Mouse (Mus musculus): Measurements from ENCODE around the gene Fanca.

The Fanca gene

DNA sequence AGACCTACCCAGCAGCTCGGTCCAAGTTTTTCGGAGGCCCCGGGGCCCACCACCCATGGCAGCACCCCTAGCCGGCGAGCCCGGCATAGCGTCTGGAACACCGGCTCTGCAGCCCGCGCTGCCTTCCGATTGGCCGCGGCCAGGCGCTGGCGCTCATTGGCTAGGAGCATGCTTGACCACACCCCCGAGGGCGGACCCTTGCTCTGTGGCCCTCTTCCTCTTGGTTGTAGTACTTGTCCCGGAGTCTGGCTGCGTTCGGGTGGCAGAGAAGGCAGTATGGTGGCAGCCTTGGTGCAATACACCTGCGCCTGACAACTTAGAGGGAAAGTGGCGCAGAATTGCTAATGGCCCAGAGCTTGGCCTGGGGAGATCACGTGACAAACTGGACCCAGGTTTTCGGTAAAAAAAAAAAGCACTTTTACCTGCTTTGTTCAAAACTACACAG is at the start of gene Fanca:
TSS of gene Fanca (minus strand) at position 110 of the 445 bp plus-strand sequence.
- peak; percentile 96 to 97 for DNase-seq

DNA sequence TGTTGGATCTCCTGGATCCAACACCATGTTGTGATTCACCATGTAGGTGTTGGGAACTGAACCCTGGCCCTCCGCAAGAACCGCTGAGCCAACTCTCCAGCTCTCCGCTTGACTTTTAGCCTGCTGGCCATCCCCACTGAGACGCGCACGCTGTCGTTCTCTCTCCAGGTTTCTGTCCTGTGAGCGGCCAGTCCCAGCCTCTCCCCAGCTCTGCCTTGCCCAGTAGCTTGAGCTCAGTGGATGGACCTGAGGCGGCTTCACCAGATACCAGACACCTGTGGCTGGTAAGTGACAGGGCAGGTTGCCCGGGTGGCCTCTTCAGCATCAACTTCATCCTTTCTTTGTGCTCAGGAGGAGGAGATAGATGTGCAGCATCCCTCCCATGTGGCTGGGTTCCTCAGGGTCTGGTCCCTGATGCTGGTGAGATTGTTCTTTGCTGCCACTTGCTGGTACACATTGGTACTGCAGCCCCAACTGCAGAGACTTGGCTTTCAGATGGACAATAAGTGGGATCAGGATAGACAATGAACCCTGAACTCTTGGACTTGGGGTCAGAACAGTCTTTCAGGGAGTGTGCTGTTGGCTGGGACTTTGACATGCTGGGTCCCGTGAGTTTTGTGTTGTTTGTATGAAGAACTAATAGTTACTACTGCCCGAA is 42.8 kb upstream of the Fanca start:
- peak; percentile 57 to 75 for DNase-seq

DNA sequence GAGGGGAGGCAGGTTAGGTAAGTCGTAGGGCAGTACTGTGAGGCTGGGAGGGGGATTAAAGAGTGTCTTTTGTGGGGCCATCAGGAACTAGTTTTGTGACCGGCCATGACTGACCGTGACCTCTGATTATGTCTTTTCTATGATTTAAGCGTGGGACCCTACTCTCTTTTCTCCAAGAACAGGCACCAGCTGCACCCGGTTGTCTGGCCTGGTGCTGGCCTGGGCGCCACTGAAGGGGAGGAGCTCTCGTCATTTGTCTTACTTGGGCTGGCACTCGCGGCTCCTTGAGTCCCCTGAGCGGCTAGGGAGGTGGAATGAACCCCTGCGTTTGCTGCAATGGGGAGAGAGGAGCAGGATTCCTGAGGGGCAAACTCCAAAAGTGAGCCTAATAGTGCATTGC is 34.8 kb upstream of the Fanca start:
- no peak for DNase-seq

DNA sequence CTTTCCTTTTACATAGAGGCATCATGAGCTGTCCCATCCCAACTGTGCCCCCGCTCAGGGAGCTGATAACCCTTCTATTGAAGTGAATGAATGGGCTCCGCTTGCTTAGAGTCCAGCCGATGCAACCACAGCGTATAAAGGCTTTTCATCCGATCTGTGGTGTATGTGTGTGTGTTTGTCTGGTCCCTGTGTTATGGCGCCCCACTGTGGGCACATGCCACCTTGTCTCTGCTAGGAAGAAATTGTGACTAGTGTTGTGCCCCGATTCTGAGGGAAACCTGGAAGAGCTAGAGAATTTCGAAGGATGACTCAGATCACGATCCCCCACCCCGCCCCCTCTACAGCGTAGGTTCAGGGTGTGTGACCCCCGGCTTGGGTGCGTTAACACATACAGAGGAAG is 34.4 kb upstream of the Fanca start:
- no peak for DNase-seq

DNA sequence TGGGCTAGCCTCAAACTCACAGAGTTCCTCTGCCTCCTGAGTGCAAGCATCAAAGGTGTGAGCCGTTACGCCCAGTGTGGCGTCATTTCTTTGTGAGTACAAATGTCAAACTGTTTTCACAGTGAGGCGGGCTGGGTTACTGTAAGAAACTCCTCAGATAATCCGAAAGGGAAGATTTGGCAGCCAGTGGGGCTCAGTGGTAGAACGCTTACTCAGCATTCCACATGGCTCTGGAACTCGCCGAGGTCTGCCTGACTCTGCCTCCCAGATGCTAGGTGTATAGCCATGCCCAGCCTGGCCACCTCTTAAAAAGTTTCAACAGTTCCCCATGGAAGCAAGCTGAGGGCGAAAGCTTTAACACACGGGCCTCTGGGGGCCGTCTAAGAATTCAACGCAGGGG is 33.7 kb upstream of the Fanca start:
- DNase-seq = no peak

DNA sequence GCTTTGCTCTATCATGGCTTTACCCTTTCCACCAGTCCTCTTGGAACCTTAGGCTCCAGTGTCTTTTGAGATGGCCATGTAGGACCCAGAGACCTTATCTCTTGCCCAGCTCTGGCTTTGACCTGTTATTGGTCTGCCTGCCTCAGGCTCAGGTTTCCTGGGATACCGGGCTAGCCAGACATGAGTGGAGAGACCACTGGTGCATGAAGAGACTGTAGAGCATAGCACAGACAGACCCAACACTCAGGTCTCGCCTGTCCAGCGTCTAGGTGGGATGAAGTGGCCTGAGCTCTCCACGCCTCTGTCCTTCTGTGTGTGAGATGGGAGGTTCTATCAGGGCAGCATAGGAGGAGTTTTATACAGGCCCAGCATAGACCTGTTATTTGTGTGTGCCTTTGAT is 30.7 kb upstream of the Fanca start:
- no peak for DNase-seq

DNA sequence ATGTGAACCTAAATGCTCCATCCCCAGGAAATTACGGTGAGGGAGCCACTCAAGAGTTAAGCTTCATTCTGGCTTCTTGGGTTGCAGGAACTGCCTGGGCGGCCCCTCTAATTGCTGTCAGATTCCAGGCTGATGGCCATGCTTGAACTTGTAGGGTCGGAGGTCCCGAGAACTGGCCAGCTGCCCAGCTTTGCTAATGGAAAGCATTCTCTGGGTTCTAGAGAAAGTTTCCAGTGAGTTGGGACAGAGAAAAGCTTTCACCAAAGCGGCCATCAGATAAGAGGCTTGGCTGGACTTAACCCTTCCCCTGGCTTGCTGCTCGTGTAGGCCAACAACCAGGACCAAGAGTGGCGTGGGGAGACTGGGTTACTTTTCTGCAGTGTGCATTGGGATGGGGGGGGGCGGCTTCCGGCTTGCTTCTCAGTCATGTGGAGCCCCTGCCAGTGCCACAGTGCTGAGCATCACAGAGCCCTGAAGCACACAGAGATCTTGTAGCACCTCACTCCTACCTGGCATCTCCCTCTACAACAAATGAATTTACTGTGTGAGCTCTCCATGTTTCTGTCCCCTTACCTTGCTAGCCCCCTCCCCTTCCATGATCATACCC is 30.0 kb upstream of the Fanca start:
- no peak for DNase-seq

DNA sequence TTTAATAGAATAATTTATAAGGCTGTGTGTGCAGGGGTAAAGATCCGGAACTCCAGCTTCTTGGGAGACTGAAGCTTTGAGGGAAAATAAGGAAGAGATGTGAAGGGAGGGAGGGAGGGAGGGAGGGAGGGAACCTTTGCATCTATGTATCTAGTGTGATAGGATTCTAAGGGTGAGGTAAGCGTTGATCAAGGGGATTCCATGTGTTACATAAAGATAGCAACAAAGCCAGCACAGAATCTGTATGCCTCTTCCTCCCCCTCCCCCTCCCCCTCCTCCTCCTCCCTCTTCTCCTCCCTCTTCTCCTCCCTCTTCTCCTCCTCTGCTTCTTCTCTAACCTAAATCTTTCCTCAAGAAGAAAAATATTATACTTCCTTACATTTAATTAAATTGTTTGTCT is 28.9 kb upstream of the Fanca start:
- no peak for DNase-seq

DNA sequence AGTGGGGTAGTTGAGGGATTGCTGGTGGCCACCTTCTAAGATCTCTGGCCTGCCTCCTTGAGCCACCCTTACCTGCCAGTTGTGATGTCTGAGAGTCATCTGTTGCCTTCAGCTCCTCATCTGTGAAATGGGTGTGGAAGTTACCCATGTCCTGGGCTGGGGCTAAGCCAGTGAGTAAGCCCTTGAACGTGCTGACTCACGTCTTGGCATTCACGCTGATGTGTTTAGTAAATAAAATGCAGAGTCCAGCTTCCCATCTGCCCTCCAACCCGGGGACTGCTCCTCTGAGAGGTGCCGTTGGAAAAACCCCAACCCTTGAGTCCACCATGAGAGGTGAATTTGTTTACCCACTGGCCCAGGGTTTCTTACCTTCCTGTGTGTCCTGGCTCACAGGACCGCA is 27.5 kb upstream of the Fanca start:
- DNase-seq = no peak

DNA sequence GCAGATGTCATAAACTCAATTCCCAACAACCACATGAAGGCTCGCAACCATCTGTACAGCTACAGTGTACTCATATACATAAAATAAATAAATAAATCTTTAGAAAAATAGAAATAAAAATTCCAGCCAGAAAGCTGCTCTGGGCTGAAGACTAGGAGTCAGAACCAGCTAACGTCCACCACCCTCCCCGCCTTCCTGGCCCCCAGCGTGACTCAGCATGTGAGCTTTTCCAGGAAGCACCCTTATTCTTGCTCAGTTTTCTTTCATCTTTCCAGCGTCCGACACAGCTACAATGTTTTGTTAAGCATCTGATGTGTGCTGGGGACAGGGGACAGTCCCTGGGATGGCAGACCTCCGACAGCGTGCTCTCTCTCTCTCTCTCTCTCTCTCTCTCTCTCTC is 26.8 kb upstream of the Fanca start:
- DNase-seq = no peak

DNA sequence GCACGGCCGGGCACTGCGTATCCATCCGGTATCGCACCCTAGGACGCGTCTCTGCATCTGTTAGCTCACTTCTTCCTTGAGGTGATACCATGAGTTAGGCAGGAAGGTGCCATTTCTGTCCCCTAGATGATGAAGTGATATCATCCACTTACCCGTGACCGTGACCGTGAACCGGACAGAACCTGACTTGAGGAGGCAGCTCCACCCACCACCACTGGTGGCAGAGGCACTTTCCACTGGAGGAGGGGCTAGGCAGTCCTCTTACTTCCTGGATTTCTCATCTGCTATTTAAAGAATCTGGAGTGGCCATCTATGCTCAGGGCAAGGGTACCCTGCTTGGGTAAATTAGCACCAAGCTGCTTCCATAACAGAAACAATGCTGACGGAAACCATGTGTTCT is 25.0 kb upstream of the Fanca start:
- DNase-seq = no peak

DNA sequence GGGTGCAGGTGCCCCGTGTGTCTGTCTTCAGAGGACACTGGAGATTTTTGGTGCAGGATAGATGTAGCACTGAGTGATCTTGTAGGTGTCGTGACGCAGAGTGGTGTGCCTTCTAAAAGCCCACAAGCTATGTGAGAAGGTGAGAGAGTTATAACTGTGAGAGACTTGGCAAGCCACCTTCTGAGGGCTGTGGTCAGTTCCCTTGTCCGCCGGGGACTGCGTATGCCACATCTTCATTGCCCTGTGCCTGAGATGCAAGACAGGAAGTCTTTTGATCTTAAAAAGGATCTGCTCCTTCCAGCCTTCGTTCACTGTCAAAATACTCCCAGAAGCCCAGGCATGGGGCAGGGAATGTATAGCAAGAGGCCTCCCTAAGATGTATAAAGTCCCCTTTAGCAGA is 24.5 kb upstream of the Fanca start:
- no peak for DNase-seq

DNA sequence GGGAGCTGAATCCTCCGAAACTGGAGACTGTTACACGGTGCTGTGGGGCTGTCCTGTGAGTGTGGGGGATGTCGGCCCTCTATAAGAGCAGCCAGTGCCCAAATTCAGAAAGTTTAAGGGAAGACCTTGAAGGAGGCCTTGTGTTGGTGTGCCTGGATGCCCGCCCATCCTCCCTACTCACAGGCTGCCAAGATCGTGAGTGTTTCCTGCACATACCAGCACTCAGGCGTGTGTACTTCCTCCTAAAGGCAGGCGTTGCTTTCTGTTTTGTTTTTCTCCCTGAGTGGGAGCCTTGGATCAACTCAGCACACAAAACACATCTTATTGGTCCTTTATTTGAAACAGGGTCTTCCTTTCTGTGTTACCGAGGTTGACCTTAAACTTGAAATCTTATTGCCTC is 23.9 kb upstream of the Fanca start:
- DNase-seq = no peak

DNA sequence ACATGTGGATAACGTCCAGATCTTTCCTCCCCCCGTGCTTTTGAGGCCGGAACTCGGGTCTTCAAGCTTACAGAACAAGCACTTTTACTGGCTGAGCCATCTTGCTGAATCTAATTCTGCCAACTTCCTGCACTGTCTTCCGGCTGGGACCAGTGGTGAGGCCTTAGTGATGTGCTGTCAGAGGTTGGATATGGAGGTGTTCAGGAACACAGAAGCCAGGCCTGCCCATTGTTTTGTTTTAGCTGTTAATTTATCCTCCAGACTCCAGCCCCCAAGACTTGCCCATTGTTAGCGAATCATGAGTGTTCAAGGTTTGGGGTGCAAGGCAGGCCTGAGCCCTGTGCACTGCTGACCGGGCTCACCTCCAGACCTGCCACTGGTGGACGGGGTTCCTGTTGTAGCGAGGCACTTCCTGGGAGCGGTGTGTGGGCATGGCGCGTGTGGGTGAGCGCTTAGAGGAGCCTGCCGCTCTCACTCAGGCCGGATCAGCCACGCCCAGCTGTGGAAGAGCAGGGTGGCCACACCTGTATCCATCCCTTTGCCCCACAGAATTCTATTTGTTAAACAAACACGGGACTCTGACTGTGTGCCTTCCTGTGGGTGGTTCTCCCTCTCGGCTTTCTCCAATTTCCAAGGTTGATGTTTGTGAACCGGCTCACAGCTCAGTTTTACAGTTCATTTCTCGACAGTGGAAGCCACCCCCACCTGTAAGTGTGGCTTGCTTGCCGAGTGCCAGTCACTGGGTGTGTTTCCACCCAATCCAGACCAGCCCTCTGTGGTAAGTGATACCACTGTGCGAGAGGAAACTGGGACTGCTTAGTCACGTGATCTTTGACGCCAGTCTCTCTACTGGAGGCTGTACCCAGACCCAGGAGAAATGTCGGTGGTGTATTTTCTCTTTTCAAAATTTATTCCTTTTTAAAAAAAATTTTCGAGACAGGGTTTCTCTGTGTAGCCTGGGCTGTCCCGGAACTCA is 23.0 kb upstream of the Fanca start:
- no peak for DNase-seq

DNA sequence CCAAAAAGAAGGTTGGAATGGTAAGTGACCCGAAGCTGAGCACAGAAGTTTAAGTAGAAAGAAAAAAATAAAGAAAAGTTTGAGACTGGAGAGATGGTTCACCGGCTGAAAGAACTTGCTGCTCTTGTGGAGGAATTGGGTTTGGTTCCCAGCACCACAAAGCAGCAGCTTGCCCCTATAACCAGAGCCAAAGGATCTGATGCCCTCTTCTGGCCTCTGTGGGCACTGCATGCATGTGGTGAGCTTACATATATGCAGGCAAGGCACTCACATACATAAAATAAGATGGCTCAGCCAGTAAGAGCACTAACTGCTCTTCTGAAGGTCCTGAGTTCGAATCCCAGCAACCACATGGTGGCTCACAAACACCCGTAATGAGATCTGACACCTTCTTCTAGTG is 21.7 kb upstream of the Fanca start:
- peak in 1 of 2 experiments; percentile 18 for DNase-seq

DNA sequence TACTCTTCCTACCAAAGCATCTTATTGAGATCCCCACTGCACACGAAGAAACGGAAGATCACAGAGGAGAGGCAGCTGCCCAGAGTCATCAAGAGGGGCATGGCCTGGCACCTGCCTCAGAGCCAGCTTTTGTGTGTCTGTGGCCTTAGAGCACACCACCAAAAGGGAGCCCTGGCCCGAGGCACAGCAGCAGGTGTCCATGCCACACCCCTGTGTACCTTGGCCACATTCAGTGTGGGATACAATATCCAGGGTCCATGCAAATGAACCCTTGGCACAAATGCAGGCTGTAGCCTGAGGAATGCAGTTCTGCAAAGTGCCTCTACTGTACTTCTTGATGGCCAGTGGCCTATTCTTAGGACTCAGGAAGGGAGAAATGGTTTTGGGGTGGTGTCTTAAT is 19.1 kb upstream of the Fanca start:
- no peak for DNase-seq

DNA sequence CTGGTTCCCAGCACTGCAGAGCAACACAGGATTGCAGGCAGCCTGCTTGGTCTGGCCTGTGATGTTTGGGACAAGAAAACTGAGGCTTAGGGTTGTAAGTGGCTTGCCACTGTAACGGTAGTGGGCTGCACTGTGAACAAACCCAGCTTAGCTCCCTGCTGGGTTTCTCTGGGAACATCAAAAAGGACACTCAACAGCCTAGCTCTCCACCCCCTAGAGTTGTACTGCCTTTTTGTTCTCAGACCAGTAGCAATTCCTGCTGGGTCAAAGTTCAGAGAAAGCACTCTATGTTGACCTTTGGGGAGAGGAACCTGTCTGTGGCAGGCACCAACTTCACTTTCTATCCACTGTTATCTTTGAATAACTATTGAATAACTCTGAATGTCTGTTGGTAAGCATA is 16.1 kb upstream of the Fanca start:
- no peak for DNase-seq

DNA sequence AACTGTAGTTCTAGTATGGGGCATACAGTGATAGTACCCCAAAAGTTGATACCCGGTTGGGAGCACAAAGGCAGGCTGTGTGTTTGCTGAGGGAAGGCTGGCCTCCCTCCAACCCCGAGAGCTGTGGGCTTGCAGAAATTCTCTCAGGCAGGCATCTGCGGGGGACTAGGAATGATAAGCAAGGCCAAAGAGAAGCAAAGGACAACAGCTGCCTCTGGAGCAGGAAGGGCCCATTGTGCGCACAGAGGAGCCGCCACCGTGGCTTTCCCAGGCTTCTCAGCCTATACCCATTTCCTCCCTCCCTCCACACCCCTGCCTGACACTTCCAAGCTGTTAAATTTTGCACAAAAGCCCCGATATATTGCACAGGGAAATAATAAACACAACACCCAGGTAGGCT is 15.5 kb upstream of the Fanca start:
- DNase-seq = no peak

DNA sequence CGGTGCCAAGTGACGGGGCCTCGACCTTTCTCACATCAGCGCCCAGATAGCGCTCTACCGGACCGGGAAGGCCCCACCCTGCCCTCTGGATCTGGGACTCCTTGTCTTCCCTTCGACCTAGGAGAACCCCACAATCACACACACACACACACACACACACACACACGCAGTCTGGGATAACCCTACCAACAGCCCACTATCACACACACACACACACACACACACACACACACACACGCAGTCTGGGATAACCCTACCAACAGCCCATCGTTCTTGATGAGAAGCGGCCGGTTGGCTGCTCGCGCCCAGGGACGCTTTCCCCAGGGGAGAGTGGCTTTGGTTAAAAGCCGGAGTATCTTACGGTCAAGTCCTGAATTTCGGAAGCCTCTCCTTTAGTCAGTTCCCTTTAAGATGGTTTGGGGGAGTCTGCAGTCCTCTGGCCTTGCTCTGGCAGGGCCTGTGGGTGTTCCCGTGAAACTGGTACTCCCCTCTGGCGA is 14.8 kb upstream of the Fanca start:
- no peak for DNase-seq

DNA sequence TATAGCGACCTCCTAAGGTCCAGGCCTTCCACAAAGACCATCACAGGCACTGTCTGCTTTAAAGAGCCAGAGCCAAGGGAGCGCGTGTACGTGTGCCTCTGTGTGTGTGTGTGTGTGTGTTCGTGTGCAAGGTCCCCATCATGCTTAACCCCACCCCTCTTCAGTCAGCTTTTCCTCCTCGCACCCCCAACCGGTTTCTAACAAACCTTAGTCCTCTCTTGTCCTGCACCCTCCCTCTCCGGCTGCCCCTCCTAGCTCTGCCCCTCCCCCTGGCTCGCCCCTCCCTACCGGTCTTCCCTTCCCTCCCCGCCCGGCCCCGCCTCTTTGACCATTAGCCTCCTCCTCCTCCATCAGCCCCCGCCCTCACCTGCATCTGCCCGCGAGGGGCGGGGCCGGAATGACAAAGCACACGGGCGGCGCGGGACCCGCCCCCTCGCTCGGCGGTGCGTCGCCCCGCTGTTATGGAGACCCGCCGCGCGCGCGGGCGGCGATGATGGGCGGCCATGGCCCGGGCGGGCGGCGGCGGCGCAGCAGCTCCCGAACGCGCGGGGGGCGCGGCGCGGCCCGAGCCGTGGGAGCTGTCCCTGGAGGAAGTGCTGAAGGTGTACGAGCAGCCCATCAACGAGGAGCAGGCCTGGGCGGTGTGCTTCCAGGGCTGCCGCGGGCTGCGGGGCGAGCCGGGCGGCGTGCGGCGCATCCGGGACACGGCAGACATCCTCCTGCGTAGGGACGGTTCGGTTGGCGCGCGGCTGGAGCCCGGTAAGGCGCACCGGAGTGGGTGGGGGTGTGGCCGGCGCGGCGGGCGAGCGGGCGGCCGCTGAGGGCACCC is 14.1 kb upstream of the Fanca start, which contains the start of gene Spire2:
TSS of gene Spire2 (plus strand) at position 452 of the 829 bp plus-strand sequence.
- DNase-seq = peak; percentile 85

DNA sequence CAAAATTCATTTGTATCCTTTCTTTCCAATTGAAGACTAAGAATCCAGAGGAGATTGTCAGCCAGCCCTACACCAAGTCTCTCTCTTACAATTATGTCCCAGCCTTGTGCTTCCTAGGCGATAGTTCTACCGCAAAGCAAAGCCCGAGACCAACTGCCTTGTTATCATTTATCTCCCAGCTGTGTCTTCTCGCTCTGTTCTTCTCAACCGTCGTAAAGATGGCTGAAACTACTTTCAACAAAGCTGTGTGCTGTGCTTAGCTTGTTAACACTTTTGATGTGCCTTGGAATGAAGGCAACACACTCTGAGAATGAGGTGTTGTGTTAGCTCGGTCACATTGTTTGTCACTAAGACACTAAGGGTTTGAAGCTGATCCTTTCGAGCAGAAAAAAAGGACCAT is 13.4 kb upstream of the Fanca start:
- no peak for DNase-seq

DNA sequence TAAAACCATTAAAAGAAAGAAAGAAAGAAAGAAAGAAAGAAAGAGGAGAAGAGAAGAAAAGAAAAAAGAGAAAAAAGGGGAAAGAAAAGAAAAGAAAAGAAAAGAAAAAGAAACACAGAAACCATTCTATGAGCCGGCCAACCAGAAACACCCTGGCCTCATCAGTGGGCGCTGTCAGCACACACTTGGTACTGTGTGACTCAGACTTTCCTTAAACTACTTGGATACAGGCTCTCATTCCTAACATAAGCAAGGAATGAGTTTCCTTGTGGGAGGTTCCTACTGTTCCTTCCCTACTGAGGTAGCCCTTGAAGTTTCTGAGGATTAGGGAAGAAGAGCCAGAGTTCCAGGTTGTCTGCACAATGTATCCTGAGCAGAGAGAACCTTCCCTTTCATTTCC is 12.9 kb upstream of the Fanca start:
- no peak for DNase-seq

DNA sequence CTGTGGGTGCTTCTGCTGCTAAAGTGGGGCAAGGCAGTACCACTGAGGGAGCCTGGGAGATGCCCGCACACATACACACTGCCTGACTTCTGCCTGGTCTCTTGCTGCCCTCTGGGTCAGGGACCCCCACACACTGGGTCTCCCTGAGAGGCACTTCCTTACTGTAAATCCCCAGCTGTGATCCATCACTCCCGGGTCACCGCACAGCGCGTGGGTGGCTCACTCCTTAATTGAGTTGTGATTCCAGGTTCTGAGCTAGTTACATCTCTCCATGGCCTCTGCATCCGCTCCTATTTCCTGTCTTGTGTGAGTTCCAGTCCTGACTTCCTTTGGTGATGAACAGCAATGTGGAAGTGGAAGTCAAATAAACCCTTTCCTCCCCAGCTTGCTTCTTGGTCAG is 12.3 kb upstream of the Fanca start:
- no peak for DNase-seq
